Mouse (Mus musculus) spleen, postnatal 36 days (tissue): ENCODE results near the gene Irgm1.
"Not testable (repeated sequence)": the region's sequence is repeated elsewhere in the genome, so short reads cannot be mapped to it uniquely, and the experiment has no call there.

ENCODE experiments used
- DNase-seq, 2 experiments: peaks; one replicate each; pipeline ENCODE4 v3.0.0; 2022; ENCODE audit warnings: low spot score in 2 of 2, mixed read lengths in 1 of 2

Gene Irgm1

DNA sequence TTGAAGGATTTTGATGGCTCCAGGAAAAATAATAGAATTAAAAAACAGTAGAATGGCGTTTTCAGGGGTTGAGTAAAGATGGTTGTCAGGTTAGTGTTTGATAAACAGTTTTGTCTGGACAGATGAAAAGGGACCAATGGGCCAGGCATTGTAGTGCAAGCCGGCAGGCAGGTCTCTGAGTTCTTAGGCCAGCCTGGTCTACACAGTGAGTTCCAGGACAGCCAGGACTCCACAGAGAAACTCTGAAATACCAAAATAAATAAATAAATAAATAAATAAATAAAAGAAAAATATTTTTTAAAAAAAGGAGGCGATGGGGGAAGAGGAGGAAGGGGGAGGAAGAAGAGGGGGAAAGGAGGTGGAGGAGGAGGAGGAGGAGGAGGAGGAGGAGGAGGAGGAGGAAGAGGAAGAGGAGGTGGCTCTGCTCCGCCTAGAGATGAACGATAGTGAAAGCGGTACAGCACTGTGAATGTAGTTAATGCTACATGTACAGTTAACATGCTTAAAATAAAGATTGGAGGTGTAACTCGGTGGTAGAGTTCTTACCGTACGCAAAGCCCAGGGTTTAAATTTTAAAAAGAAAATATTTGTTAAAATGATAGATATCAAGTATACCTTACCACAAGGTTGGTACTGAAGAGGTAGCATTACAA, 38.3 kb downstream of the Irgm1 start:
- DNase-seq, result peak in 1 of 2 experiments; percentile 25

DNA sequence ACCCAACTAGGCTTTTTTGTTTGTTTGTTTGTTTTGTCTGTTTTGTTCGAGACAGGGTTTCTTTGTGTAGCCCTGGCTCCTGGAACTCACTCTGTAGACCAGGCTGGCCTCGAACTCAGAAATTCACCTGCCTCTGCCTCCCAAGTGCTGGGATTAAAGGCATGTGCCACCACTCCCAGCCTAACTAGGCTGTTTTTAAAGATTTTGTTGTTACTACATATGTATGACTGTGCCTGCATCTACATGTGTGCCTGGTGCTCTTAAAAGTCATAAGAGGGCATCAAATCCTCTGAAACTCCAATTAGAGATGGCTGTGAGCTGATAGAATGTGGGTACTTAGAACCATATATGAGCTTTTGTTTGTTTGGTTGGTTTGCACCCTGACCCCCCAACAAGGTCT, 40.2 kb downstream of the Irgm1 start:
- DNase-seq, result no peak

GRCm38 (mm10) chr11:48830279-48830678, 41.2 kb downstream of the Irgm1 start:
- no peak for DNase-seq

DNA sequence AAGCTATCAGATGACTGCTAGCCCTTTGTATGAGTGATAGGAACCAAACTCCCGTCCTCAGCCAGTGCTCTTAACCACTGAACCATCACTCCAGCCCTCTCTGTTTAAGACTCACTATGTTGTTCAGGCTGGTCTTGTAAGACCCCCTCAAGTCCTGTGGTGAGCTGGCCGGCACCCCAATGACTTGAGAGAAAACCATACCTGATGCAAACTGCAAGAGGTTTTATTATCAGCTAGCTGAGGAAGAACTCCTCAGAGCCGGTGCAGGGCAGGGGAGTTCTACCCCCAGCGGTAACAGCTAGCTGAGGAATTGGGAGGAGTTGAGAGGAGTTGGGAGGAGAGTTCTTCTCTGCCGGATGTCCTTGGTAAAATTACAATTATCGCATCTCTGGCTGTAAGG, 43.6 kb downstream of the Irgm1 start:
- no peak for DNase-seq

GRCm38 (mm10) chr11:48826752-48827096, 44.8 kb downstream of the Irgm1 start:
- no peak for DNase-seq

DNA sequence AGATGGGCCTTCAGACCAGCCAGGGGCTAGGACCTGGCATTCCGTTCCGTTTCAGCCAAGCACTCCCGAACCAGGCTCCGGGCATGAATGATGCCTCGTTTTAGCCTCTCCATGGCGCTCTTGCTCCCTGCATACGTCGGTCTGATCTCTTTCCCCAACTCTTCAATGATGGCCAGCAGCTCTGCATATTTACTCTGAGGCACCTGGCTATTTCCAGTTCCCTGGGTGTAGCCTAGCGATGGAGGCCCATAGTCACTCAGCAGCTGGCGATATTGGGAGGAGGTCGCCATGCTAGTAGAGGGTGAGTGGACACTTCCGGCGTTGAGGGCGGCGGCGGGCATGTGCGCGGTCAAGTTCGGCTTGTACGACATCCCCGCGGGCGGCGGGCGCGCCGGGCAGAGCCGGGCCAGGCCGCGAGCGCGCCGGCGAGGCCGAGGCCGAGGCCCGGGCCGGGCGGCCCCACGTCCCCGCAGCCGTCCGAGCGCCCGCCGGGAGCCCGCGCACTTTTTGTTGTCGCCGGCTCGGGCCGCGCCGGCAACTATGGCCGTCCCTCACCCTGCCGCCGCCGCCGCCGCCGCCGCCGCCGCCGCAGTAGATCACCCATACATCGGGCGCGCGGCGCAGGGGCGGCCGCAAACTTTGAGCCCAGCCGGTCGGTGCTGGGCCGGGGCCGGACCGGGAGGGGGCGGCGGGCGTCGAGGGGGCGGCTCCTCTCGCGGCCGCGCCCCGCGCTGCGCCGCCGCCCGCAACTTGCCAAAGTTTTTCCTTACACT, 45.3 kb downstream of the Irgm1 start, which contains the start of the genes Trim7 and Gm12184:
TSS of gene Trim7 (plus strand) at position 162 of the 773 bp plus-strand sequence.
TSS of gene Gm12184 (minus strand) at position 677 of the 773 bp plus-strand sequence.
- not testable (repeated sequence) for DNase-seq

GRCm38 (mm10) chr11:48824311-48824830, 47.1 kb downstream of the Irgm1 start:
- DNase-seq, result no peak

- peak; percentile 66 to 75 for DNase-seq
These were observed 47.9 kb downstream of the Irgm1 start for GRCm38 (mm10) chr11:48823536-48823972.

- no peak for DNase-seq
These were observed 48.5 kb downstream of the Irgm1 start for GRCm38 (mm10) chr11:48822768-48823512.

GRCm38 (mm10) chr11:48821299-48821698, 50.2 kb downstream of the Irgm1 start:
- DNase-seq, result not testable (repeated sequence)

DNA sequence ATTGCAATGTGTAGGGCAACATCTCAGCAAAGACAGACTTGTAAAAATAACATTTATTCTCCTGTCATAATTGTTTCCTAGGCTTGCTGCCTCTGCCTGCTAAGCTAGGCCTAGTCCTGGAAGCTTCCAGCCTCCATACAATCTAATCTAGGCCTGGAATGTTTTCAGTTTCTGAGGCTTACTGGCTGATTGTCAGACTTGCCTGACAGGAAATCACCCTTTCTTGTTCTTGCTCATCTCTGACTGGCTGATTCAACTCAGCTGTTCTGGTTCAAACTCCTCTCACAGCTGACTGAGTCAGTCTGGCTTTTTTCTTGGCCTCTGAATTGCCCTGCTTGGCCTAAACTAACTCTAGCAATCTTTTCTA, 51.2 kb downstream of the Irgm1 start:
- no peak for DNase-seq

DNA sequence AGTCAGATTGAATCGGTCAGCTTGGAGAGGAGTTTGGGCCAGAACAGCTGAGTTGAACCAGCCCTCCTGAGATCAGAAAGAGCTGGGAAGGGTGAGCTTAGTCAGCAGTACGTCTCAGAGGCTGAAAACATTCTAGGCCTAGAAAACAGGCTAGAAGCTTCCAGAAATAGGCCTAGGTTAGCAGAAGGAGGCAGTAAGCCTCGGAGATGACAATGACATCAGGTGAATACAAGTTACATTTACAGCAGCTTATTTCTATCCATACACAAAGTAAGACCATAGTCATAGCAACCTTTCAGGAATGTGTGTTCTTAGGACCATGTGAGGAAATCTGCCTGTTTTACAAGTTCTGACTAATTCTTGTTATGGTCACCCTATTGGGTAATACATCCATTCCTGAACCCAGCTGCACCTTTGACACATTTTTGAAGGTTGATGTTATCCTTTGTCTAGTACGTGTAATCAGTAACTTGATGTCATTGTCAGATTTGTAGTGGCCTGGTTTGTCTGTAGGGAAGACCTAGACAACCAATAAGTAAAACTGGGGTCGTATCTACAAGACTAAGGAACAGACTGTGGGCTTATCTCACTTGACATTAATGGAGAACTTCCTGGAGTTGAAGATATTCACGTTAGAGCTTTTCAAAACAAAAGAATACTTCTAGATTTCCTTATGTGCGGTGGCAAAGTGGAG, 51.7 kb downstream of the Irgm1 start:
- no peak for DNase-seq

- peak; percentile 80 to 89 for DNase-seq
These were observed 53.1 kb downstream of the Irgm1 start for GRCm38 (mm10) chr11:48818346-48818745.

GRCm38 (mm10) chr11:48817794-48818193, 53.7 kb downstream of the Irgm1 start:
- DNase-seq, result no peak

DNA sequence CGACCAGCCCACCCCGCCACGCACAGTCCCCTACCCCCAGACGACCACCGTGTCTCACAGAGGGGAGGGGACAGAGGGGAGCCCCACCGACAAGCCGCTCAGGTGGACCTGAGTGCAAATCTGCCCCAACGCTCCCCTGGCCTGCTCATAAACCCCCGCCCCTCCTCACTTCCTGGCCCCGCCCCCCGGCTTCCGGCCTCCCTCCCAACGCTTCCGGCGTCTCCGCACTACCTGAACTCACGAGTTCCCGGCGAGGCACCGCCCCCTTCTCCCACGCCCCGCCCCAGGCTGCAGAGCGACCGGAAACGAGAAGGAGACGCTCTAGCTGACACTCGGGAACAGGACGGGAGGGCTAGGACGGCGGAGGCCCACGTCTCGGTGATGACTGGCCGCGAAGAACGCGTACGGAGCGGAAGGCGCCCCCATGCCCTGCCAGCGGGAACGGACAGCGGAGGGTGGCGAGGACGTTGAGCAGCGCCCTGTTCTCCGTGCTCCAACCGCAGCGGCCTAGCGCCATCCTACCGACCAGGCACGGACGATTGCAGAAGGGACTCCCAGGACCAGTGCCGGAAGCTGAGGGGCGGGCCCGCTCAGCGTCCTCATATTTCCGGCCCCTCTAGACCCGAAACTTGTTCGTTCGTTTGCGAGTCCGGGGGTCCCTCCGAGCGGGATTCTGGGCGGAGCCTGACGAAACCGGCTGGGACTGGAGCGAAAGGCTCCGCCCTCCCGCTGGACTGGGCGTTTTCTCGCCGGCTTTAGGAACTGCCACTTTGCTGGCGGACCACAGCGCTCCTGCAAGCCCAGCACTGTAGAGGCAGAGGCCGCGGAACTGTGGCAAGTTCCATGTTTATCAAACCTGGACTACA, 54.5 kb downstream of the Irgm1 start, which contains the start of gene Trim41:
TSS of gene Trim41 (minus strand) at position 554 of the 866 bp plus-strand sequence.
- peak; percentile 99 to 100 for DNase-seq

DNA sequence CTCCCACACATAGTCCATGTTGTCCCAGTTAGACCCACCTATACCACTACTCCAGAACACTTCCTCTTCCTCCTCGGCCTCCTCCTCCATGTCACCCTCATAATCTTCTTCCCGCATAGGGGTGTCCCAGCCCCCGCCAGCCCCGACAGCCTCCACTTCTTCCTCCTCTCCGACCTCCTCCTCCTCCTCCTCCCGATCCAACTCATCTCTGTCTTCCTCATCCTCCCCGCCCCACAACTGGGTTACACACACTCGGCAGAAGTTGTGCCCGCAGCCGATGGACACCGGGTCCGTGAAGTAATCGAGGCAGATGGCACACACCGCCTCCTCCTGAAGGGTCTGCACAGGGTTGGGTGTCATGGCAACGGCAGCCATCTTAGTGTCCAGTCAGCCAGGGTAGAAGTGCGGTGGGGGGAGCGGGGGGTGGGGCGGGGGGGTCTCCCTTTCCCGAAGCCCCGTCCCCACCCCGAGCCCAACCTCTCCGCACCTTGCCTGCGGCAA, 55.2 kb downstream of the Irgm1 start:
- DNase-seq, result peak; percentile 27 to 56

DNA sequence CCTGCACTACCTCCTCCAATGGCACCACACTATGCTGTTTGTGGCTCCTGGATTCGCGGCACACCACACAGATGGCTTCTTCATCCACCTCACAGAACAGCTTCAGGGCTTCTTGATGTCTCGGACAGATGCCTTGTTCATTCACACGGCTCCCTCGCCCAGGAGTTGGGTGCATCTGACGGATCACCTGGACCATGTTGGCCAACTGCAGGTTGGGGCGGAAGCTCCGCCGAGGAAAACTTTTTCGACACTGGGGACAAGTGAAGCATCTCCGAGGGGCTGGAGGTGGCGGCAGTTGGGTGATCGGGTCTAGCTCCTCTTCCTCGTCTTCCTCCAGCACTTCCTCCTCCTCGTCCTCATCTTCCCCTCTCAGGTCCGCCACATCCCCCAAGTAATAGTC, 55.6 kb downstream of the Irgm1 start:
- DNase-seq, result no peak

- no peak for DNase-seq
These were observed 57.7 kb downstream of the Irgm1 start for GRCm38 (mm10) chr11:48813782-48814181.
